Mouse (Mus musculus) cortical plate, adult 2 months (tissue): ENCODE results near the gene Ankrd24.

ENCODE experiments used
- CTCF ChIP-seq: fragments of 200-500 bp; IDR thresholded peaks from 2 replicates; pipeline ENCODE4 v1.5.1; 2011; ENCODE audit warnings: mild to moderate bottlenecking, control low read depth, low read length; ENCODE audit not compliant: insufficient read depth; ENCODE audit errors: extremely low read depth
- POLR2A ChIP-seq: fragments of 200-500 bp; IDR thresholded peaks from 2 replicates; pipeline ENCODE4 v1.6.1; 2011; ENCODE audit warnings: mild to moderate bottlenecking, low read length, control low read depth; ENCODE audit not compliant: insufficient read depth; ENCODE audit errors: extremely low read depth

DNA sequence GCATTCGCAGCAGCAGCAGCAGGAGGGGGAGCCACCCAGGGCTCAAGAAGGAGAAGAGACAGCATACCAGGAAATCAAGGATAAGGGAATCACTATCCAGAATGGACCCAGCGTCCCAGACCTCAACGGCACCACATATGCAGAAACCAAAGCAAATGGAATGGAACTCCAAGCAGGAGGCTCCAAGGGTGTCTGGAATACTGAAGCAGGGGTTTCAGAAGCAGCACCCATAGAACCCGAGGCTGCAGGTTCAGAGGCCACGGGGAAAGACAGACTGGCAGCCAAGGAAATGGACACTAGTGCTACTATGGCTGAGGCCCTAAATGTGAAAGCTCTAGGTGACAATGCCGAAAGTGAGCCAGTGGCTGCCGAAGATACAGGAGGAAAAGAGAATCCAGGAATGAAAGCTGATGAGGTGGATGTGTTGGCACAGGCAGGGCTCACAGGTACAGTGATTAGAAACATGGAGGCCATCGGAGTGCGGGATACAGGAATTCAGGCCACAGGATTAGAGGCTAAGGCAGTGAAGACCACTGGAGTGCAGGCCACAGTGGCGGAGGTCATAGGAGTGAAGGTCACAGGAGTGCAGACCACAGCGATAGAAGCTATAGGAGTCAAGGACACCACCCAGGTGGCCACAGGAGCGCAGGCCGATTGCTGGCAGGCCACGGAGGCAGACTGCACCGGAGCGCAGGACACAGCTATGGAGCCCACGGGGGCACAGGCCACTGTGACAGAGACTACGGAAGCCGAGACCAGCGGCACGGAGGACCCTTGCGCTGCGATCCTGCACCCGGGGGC, 14.5 kb downstream of the Ankrd24 start:
- TF ChIP-seq POLR2A (0 out of 2 replicates have a peak, but pooled peaks have one; percentile 16), CTCF (no peak)
